Mouse (Mus musculus): ENCODE measurements around the gene Uhrf2. TPM values are rescaled to one million over a fixed set of nuclear protein-coding genes. Genes with fewer than 3 reads are reported as not detected.
"Not testable (repeated sequence)": the region's sequence is repeated elsewhere in the genome, so short reads cannot be mapped to it uniquely, and the experiment has no call there.

The Uhrf2 gene
- polyA plus RNA-seq, 1 experiment, result 8.7 TPM

DNA sequence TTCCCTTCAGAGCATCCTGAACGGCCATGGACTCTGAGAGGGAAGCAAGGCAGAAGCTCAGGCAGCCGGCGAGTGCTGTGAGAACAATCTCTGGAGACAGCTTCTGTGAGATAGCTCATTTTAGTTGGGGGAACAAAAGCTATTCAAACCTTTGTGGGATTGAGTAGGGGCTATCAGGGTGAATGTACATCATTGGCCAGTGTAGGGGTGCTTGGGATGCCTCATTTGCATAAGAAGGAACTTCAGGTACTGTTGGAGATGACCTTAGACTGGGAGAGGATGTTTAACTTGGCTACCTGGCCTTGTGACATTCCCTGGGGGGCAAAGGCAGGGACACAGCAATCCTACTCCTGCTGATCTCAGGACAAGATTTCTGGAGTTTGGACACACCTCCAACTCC, 23.9 kb upstream of the Uhrf2 start:
- Histone ChIP-seq H3K4me1 (ENCODE audit: control insufficient read depth, insufficient read depth, insufficient read length, low read length) (0 out of 2 replicates have a peak, but pooled peaks cover 2% of the 10 kb centered on the region), H3K27ac (ENCODE audit: insufficient read depth, low read depth, low read length) (no peak overlapping the region), H3K4me3 (ENCODE audit: low read depth, low read length) (no peak overlapping the region), H3K27me3 (ENCODE audit: control insufficient read depth, insufficient read depth, low read length) (no peaks in the 10 kb centered on the region; the same call in 1 of the 2 replicates), H3K36me3 (ENCODE audit: control insufficient read depth, insufficient read depth, low read length) (no peaks in the 10 kb centered on the region)
- 75% methylated on average over 3 of the region's 3 CpGs for WGBS
- TF ChIP-seq CTCF (IDR thresholded peaks at IDR 0.05; ENCODE audit: extremely low read depth, insufficient read length, insufficient replicate concordance, low read depth, low read length) (no peak), POLR2A (IDR thresholded peaks at IDR 0.05; ENCODE audit: low read depth, low read length) (no peak)

DNA sequence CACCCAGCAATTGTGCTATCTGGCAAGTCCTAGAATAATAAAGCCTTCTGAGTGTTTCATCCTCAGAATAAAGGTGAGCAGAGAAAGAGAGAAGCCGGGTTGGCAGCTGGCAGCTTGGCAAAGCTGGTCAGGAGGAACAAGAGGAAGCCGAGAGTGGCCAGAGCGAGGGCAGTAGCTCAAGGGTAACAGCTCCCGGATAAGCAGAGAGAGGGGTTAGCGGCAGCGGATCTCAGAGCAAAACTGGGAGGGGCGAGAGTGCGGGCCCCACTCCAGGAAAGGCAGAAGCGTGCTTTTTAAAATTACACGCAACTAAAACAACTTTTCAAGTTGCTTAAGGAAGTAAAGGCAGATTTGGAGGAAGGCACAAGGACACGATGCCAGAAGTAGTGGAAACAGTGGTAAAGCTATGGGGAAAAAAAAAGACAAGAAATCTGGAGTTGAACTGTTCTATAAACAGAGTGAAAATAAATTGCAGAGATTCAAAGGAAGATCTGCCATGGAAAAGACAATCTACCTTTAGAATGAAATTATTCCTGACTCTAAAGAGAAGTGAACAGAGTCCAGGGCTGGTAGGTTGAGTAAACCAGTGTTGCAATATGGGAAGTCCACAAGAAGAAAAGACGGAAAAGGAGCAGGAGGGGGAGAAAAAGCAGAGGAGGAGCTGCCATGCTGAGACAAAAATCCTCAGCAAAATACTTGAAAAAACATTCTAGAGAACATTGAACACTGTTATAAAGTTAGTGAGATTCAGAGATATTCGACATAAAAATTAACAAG, 19.6 kb upstream of the Uhrf2 start:
- TF ChIP-seq CTCF (IDR thresholded peaks at IDR 0.05; ENCODE audit: extremely low read depth, insufficient read length, insufficient replicate concordance, low read depth, low read length), result no peak
- TF ChIP-seq POLR2A (IDR thresholded peaks at IDR 0.05; ENCODE audit: low read depth, low read length), result no peak
- WGBS, result 49% methylated on average over 13 of the region's 13 CpGs
- no peak overlapping the region for H3K27ac ChIP-seq (ENCODE audit: insufficient read depth, low read depth, low read length)

DNA sequence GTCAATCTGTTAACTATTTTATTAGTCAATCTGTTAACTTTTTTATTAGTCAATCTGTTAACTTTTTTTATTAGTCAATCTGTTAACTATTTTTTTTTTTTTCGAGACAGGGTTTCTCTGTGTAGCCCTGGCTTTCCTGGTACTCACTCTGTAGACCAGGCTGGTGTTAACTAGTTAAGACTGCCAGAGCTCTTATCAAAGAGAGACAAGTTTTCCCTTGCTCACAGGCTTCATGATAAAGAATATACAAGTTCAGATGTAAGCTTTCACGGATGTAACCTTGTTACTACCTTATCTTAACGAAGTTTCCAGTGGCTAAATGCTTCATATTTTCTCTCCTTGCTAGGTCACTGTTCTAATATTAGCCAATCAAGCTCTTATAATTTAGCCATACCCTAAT, 16.0 kb upstream of the Uhrf2 start:
- no peaks in the 10 kb centered on the region; the same call in 1 of the 2 replicates for H3K27me3 ChIP-seq (ENCODE audit: control insufficient read depth, insufficient read depth, low read length)
- H3K36me3 ChIP-seq (ENCODE audit: control insufficient read depth, insufficient read depth, low read length), result no peaks in the 10 kb centered on the region
- H3K4me3 ChIP-seq (ENCODE audit: low read depth, low read length), result no peak overlapping the region
- 0 out of 2 replicates have a peak, but pooled peaks cover 2% of the 10 kb centered on the region for H3K4me1 ChIP-seq (ENCODE audit: control insufficient read depth, insufficient read depth, insufficient read length, low read length)
- TF ChIP-seq POLR2A (IDR thresholded peaks at IDR 0.05; ENCODE audit: low read depth, low read length) (no peak), CTCF (IDR thresholded peaks at IDR 0.05; ENCODE audit: extremely low read depth, insufficient read length, insufficient replicate concordance, low read depth, low read length) (no peak)
- no peak overlapping the region for H3K27ac ChIP-seq (ENCODE audit: insufficient read depth, low read depth, low read length)
- WGBS, result 69% methylated on average over 3 of the region's 3 CpGs

More for the DNA sequence above, 19.6 kb upstream of the Uhrf2 start:
- Histone ChIP-seq H3K4me3 (ENCODE audit: low read depth, low read length) (no peak overlapping the region), H3K27me3 (ENCODE audit: control insufficient read depth, insufficient read depth, low read length) (no peaks in the 10 kb centered on the region; the same call in 1 of the 2 replicates), H3K4me1 (ENCODE audit: control insufficient read depth, insufficient read depth, insufficient read length, low read length) (0 out of 2 replicates have a peak, but pooled peaks cover 2% of the 10 kb centered on the region), H3K36me3 (ENCODE audit: control insufficient read depth, insufficient read depth, low read length) (no peaks in the 10 kb centered on the region)

DNA sequence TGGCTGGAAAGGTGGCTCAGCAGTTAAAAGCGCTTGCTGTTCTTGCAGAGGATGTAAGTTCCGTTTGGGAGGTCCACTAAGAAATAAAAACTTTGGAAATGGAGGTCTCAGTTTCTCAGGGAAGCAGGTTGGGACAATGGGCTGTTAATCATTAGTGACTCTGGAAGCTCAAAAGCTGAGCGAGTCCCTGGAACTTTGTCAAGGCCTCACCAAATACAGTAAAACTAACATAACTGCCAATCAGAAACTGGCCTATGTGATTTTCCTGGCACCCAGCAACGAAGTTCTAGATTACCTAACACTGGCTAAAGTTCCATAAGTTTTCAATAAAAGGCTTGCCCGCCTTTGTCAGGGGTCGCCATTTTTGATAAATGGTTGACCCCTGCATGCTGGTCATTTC, 14.2 kb upstream of the Uhrf2 start:
- TF ChIP-seq CTCF (IDR thresholded peaks at IDR 0.05; ENCODE audit: extremely low read depth, insufficient read length, insufficient replicate concordance, low read depth, low read length) (no peak), POLR2A (IDR thresholded peaks at IDR 0.05; ENCODE audit: low read depth, low read length) (no peak)
- Histone ChIP-seq H3K4me3 (ENCODE audit: low read depth, low read length) (no peak overlapping the region), H3K36me3 (ENCODE audit: control insufficient read depth, insufficient read depth, low read length) (no peaks in the 10 kb centered on the region), H3K4me1 (ENCODE audit: control insufficient read depth, insufficient read depth, insufficient read length, low read length) (no peaks in the 10 kb centered on the region), H3K27me3 (ENCODE audit: control insufficient read depth, insufficient read depth, low read length) (no peaks in the 10 kb centered on the region), H3K27ac (ENCODE audit: insufficient read depth, low read depth, low read length) (no peak overlapping the region)
- WGBS, result 36% methylated on average over 6 of the region's 6 CpGs

DNA sequence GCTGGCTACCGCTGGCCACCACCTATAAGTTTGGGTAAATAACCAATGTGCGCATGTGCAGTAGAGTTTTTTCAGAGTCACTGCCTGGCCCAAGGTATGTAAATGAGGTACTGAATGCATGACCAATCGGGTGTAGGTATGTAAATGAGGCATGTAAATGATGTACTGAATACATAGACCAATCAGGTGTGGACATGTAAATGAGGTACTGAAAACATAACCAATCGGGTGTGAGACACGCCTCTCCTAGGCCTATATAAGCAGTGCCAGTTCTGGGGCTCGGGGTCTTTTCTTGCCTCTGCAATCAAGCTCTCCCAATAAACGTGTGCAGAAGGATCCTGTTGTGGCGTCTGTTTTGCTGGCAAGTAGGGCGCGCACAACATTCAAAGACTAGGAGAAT, 6.9 kb upstream of the Uhrf2 start:
- not testable (repeated sequence) for H3K4me1 ChIP-seq (ENCODE audit: control insufficient read depth, insufficient read depth, insufficient read length, low read length); H3K4me3 ChIP-seq (ENCODE audit: low read depth, low read length); H3K27ac ChIP-seq (ENCODE audit: insufficient read depth, low read depth, low read length); H3K36me3 ChIP-seq (ENCODE audit: control insufficient read depth, insufficient read depth, low read length); H3K27me3 ChIP-seq (ENCODE audit: control insufficient read depth, insufficient read depth, low read length)
- 95% methylated on average over 10 of the region's 10 CpGs for WGBS

DNA sequence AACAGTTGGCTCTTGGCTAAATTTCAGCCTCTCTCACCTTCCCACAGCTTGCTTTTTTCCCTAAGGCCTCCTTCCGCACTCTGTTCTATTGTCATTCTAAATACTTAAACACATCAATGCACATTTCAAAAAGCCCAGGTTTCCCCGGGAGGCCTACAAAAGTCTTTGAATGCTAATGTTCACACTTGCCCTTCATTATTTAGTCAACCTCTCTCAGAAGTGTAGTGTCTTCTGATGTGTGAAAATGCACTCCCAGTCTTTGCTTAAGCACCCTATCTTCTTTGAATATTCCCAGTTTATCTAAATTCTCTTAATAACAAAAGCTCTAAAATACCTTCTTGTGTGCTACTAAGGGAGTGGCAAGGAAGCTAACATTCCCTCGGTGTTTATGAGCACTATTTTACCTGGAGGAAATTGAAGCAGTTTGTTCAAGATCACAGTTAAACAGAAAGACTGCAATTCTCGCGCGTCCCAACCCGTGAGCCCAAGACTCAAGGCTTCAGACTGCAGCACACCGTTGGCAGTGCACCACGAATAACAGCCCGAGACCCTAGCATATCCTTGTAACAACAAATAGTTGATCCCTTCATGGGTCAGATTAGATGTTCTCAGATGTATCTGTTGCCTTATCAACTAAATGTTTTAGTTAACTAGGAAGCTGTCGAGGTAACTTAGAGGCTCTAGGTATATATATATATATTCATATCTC, 1.2 kb upstream of the Uhrf2 start:
- Histone ChIP-seq H3K36me3 (ENCODE audit: control insufficient read depth, insufficient read depth, low read length) (no peaks in the 10 kb centered on the region), H3K27ac (ENCODE audit: insufficient read depth, low read depth, low read length) (no peak overlapping the region), H3K4me1 (ENCODE audit: control insufficient read depth, insufficient read depth, insufficient read length, low read length) (peaks cover 6% of the 10 kb centered on the region; the same call in 1 of the 2 replicates), H3K4me3 (ENCODE audit: low read depth, low read length) (no peak overlapping the region), H3K27me3 (ENCODE audit: control insufficient read depth, insufficient read depth, low read length) (no peaks in the 10 kb centered on the region)
- TF ChIP-seq CTCF (IDR thresholded peaks at IDR 0.05; ENCODE audit: extremely low read depth, insufficient read length, insufficient replicate concordance, low read depth, low read length) (no peak), POLR2A (IDR thresholded peaks at IDR 0.05; ENCODE audit: low read depth, low read length) (no peak)
- 84% methylated on average over 11 of the region's 11 CpGs for WGBS

Data from small intestine, adult 2 months (tissue).